Comparison of ENCODE assay signal across 24 mouse cellular contexts in genomic region chr13:81171115-81171514, GRCm38 (mm10).
A peak's percentile ranks its signal among the peaks of the same experiment; 100 is the strongest.
DNase-seq lines count a peak whose midpoint lies in the region; ATAC-seq and TF ChIP-seq lines count a peak whose summit lies in the region.
"Had no signal": no experiment of that assay in that cellular context is flagged by ENCODE, and none has a peak within 500 bp of the region (broad histone marks: within the 10 kb centered on the region; RNA-seq: fewer than 3 reads in every experiment).

No protein-coding gene starts in this region.

- 0 out of 2 replicates have a peak overlapping the region, but pooled peaks have one; percentile 15 for H3K27ac ChIP-seq in lung, embryonic 15.5 days
- peak overlapping the region; percentile 3; the same call in 1 of the 2 replicates for H3K27ac ChIP-seq in stomach, embryonic 15.5 days
- no peak overlapping the region for H3K27ac ChIP-seq in heart, adult 2 months
- H3K27ac ChIP-seq: embryonic facial prominence, embryonic 15.5 days; forebrain, embryonic 15.5 days; heart, embryonic 10.5 days; hindbrain, embryonic 12.5 days had no signal

- H3K9ac ChIP-seq in lung, embryonic 15.5 days = no peak overlapping the region
- no peak overlapping the region for H3K9ac ChIP-seq in stomach, embryonic 15.5 days
- no peak overlapping the region for H3K9ac ChIP-seq in heart, adult 2 months (ENCODE audit: low read depth, low read length)
- H3K9ac ChIP-seq: embryonic facial prominence, embryonic 15.5 days; forebrain, embryonic 15.5 days; hindbrain, embryonic 12.5 days had no signal

- H3K79me2 ChIP-seq in heart, adult 2 months (replicated peaks; ENCODE audit: control insufficient read depth, insufficient read depth, low read length) = no peaks in the 10 kb centered on the region

- H3K9me3 ChIP-seq in lung, embryonic 15.5 days = no peaks in the 10 kb centered on the region
- no peaks in the 10 kb centered on the region for H3K9me3 ChIP-seq in stomach, embryonic 15.5 days
- H3K9me3 ChIP-seq: embryonic facial prominence, embryonic 15.5 days; forebrain, embryonic 15.5 days; heart, embryonic 10.5 days; hindbrain, embryonic 12.5 days had no signal

- TF ChIP-seq CTCF in lung, adult 2 months (IDR thresholded peaks at IDR 0.05; ENCODE audit: insufficient read depth, low read length) = no peak
- TF ChIP-seq CTCF in heart, adult 2 months (IDR thresholded peaks at IDR 0.05) = no peak

- ATAC-seq in lung, embryonic 15.5 days (ENCODE audit: borderline replicate concordance, extremely low read depth, low FRiP score, low TSS enrichment) = no peak
- no peak for ATAC-seq in stomach, embryonic 15.5 days (ENCODE audit: insufficient read depth, low FRiP score, low read depth)
- ATAC-seq: CD4-positive, CD25-positive, alpha-beta regulatory T cell, adult 4 months; forebrain, embryonic 15.5 days; hindbrain, embryonic 16.5 days; inflammation-experienced regulatory T-cells, adult 6 months had no signal

- peak; percentile 15 for DNase-seq in adrenal gland, postnatal 10 days
- no peak for DNase-seq in adrenal gland, postnatal 25 days
- DNase-seq in lung, adult 2 months = no peak
- peak; percentile 75 for DNase-seq in fat pad, adult 2 months (ENCODE audit: extremely low read depth, low read depth, low spot score)
- no peak for DNase-seq in gastrocnemius, postnatal 10 days
- no peak for DNase-seq in heart, adult 2 months
- DNase-seq: B cell, adult 2 months; cerebellum, adult 2 months; cerebellum, postnatal 14 days; embryo, embryonic 11 days; gastrocnemius, postnatal 14 days; heart, adult 11 months; heart, postnatal 10 days; heart, postnatal 4 days had no signal

- peaks cover 5% of the 10 kb centered on the region; the same call in 1 of the 2 replicates for H3K4me1 ChIP-seq in lung, embryonic 15.5 days
- no peaks in the 10 kb centered on the region for H3K4me1 ChIP-seq in lung, adult 2 months (ENCODE audit: control insufficient read depth, insufficient read depth, low read length)
- no peaks in the 10 kb centered on the region for H3K4me1 ChIP-seq in stomach, embryonic 15.5 days
- no peaks in the 10 kb centered on the region for H3K4me1 ChIP-seq in heart, adult 2 months (ENCODE audit: control insufficient read depth, insufficient read depth, low read length)
- H3K4me1 ChIP-seq: embryonic facial prominence, embryonic 15.5 days; forebrain, embryonic 15.5 days; heart, embryonic 10.5 days; hindbrain, embryonic 12.5 days had no signal

- no peak for TF ChIP-seq POLR2A in lung, adult 2 months (IDR thresholded peaks at IDR 0.05; ENCODE audit: borderline replicate concordance, extremely low read depth, low read depth, low read length)
- no peak for TF ChIP-seq POLR2A in heart, adult 2 months (IDR thresholded peaks at IDR 0.05; ENCODE audit: insufficient read depth, low read depth, low read length)

- TF ChIP-seq EP300 in heart, adult 2 months (IDR thresholded peaks at IDR 0.05; ENCODE audit: insufficient read depth, low read depth, low read length) = no peak

- no peak overlapping the region for H3K4me2 ChIP-seq in lung, embryonic 15.5 days
- H3K4me2 ChIP-seq in stomach, embryonic 15.5 days = no peak overlapping the region
- H3K4me2 ChIP-seq: embryonic facial prominence, embryonic 15.5 days; forebrain, embryonic 15.5 days; hindbrain, embryonic 12.5 days had no signal

- 73% methylated on average over 3 of the region's 3 CpGs for WGBS in lung, embryonic 15.5 days
- WGBS in lung, adult 2 months = 57% methylated on average over 3 of the region's 3 CpGs
- 78% methylated on average over 3 of the region's 3 CpGs for WGBS in stomach, embryonic 15.5 days
- WGBS in heart, adult 2 months = 72% methylated on average over 3 of the region's 3 CpGs

- intact Hi-C loops in heart, adult 2 months (cut with DNase I) = no loop called here

- H3K27me3 ChIP-seq in lung, embryonic 15.5 days = no peaks in the 10 kb centered on the region
- H3K27me3 ChIP-seq in stomach, embryonic 15.5 days (replicated peaks) = no peaks in the 10 kb centered on the region
- H3K27me3 ChIP-seq in heart, adult 2 months (ENCODE audit: control insufficient read depth, insufficient read depth, low read length) = no peaks in the 10 kb centered on the region
- H3K27me3 ChIP-seq: embryonic facial prominence, embryonic 15.5 days; forebrain, embryonic 15.5 days; hindbrain, embryonic 12.5 days had no signal

- H3K36me3 ChIP-seq in lung, embryonic 15.5 days = no peaks in the 10 kb centered on the region
- no peaks in the 10 kb centered on the region for H3K36me3 ChIP-seq in stomach, embryonic 15.5 days
- no peaks in the 10 kb centered on the region for H3K36me3 ChIP-seq in heart, adult 2 months (ENCODE audit: control insufficient read depth, insufficient read depth, low read length)
- H3K36me3 ChIP-seq: embryonic facial prominence, embryonic 15.5 days; forebrain, embryonic 15.5 days; heart, embryonic 10.5 days; hindbrain, embryonic 12.5 days had no signal

- no peak overlapping the region for H3K4me3 ChIP-seq in lung, embryonic 15.5 days
- no peak overlapping the region for H3K4me3 ChIP-seq in lung, adult 2 months (replicated peaks; ENCODE audit: extremely low read depth, low read depth, low read length)
- no peak overlapping the region for H3K4me3 ChIP-seq in stomach, embryonic 15.5 days (replicated peaks)
- no peak overlapping the region for H3K4me3 ChIP-seq in heart, adult 2 months
- H3K4me3 ChIP-seq: embryonic facial prominence, embryonic 15.5 days; erythroblast, embryonic 14.5 days; forebrain, embryonic 15.5 days; heart, embryonic 10.5 days; hindbrain, embryonic 12.5 days had no signal

Comparison
In these comparisons a context has a peak if more than half of its experiments do, and no peak if none do; other contexts are left out.
1. DNase-seq: peak in adrenal gland, postnatal 10 days (single experiment) and fat pad, adult 2 months (single experiment); none in adrenal gland, postnatal 25 days (single experiment), lung, adult 2 months (single experiment), gastrocnemius, postnatal 10 days (single experiment) and heart, adult 2 months (0 of 2).